Mouse (Mus musculus) MEL (cell line): Measurements from ENCODE around the gene Yif1a.

Experiments
- CHD1 ChIP-seq: IDR thresholded peaks from 2 replicates; pipeline ENCODE4 v1.6.1; 2012; ENCODE audit warnings: low read depth, mild to moderate bottlenecking, inconsistent platforms, low read length, improper control_type of control experiment
- CTCF ChIP-seq, 3 experiments: IDR thresholded peaks in 2 of 3; conservative IDR thresholded peaks in 1 of 3; 2 replicates each; pipeline ENCODE4 v1.5.1; 2011 to 2012; ENCODE audit warnings: low read length in 3 of 3, low read depth in 2 of 3, mild to moderate bottlenecking in 2 of 3, improper control_type of control experiment in 1 of 3, inconsistent platforms in 1 of 3, mixed read lengths in 1 of 3, moderate library complexity in 1 of 3; ENCODE audit not compliant: control insufficient read depth in 1 of 3, insufficient read depth in 1 of 3, poor library complexity in 1 of 3, severe bottlenecking in 1 of 3
- GATA1 ChIP-seq: IDR thresholded peaks from 2 replicates; pipeline ENCODE4 v1.6.1; 2011; ENCODE audit warnings: low read depth, low read length, improper control_type of control experiment
- POLR2A ChIP-seq, 2 experiments: IDR thresholded peaks; 2 replicates each; pipeline ENCODE4 v1.6.1; 2011 to 2012; ENCODE audit warnings: low read length in 2 of 2, mild to moderate bottlenecking in 2 of 2, control low read depth in 1 of 2, improper control_type of control experiment in 1 of 2, low read depth in 1 of 2, moderate library complexity in 1 of 2; ENCODE audit not compliant: control insufficient read depth in 1 of 2, insufficient read depth in 1 of 2, poor library complexity in 1 of 2

DNA sequence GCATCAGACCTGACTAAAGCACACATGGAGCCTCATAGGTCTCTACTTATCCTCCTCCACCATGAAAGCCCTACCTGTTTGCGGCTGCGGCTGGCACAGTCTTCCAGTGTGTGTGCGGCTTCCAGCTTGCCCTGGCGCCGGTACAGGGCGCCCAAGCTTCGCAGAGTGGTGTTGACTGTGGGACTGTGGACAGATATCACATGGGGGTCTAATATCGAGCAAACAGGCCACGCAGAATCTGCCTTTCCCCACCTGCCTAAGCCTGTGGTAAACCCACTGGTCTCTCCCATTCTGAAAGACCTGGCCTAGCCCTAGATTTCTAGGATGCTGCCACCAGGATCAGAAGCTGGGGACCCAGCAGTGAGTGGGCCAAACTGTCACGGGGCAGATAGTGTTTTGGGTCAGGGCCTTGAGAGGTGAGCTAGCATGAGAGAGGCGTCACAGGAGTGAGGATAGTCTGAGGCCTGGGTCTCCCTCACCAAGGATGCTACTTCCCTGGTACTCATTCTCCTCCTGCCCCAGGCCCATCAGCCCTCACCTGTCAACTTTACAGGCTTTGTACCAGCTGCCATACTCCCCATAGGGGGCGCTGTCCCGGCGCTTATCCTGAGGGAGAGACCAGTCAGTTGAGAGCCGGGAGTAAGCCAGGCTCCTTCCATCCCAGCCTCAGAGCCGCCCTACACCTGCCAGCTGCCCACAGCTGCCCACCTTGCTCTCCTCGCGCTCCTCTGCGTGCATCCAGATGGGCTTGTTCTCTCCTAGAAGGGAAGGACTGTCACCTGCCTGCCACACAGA is 21.5 kb downstream of the Yif1a start:
- peak; percentile 61 to 83 (median 62) for TF ChIP-seq CTCF (IDR thresholded peaks at IDR 0.05 in 2 of 3, conservative IDR thresholded peaks at IDR 0.05 in 1 of 3; ENCODE audit: control insufficient read depth in 1 of 3, insufficient read depth in 1 of 3, low read depth in 2 of 3, low read length in 3 of 3, poor library complexity in 1 of 3, severe bottlenecking in 1 of 3)
- no peak for TF ChIP-seq GATA1
- no peak for TF ChIP-seq CHD1
- TF ChIP-seq POLR2A (IDR thresholded peaks at IDR 0.05; ENCODE audit: control insufficient read depth in 1 of 2, insufficient read depth in 1 of 2, low read depth in 1 of 2, low read length in 2 of 2, poor library complexity in 1 of 2) = no peak
